In the genomic region with DNA sequence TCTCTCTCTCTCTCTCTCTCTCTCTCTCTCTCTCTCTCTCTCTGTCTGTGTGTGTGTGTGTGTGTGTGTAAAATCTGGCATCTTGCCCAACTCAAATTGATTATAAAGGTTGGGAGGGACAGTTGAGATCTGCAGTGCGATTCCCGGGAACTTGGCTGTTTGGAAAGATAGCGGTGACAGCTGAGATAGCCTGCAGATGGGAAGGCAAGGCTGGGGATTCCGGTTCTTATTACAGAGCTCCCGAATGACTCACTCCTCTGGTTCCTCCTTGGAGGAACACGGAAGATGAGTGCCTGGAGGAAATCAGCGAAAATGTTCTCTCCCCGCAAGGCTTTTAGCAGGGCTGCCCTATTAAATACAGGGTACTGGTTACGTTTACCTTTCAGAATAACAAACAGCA, we compare ENCODE assay signal across 11 mouse cellular contexts.
A peak's percentile ranks its signal among the peaks of the same experiment; 100 is the strongest.
DNase-seq lines count a peak whose midpoint lies in the region; ATAC-seq lines count a peak whose summit lies in the region.
"Had no signal": no experiment of that assay in that cellular context is flagged by ENCODE, and none has a peak within 500 bp of the region (broad histone marks: within the 10 kb centered on the region; RNA-seq: fewer than 3 reads in every experiment).

No protein-coding gene starts in this region.

- H3K36me3 ChIP-seq in hindbrain, embryonic 15.5 days = no peaks in the 10 kb centered on the region
- H3K36me3 ChIP-seq in hindbrain, embryonic 12.5 days = no peaks in the 10 kb centered on the region
- H3K36me3 ChIP-seq in liver, embryonic 11.5 days (ENCODE audit: control insufficient read depth, insufficient read depth, low read length) = no peaks in the 10 kb centered on the region
- no peaks in the 10 kb centered on the region for H3K36me3 ChIP-seq in hindbrain, embryonic 11.5 days (ENCODE audit: control insufficient read depth, insufficient read depth, low read length)

- ATAC-seq in hindbrain, embryonic 15.5 days (ENCODE audit: low FRiP score, low read depth) = no peak
- no peak for ATAC-seq in hindbrain, embryonic 12.5 days (ENCODE audit: low FRiP score)
- ATAC-seq in liver, embryonic 11.5 days (replicated peaks; ENCODE audit: low FRiP score) = no peak; the same call in 1 of the 2 replicates
- ATAC-seq in frontal cortex, adult (ENCODE audit: low TSS enrichment) = peak; percentile 99
- no peak for ATAC-seq in erythroblast, adult 5-6 weeks (replicated peaks; ENCODE audit: low FRiP score, poor library complexity, severe bottlenecking)
- no peak for ATAC-seq in hindbrain, embryonic 11.5 days (ENCODE audit: low FRiP score)
- ATAC-seq: inflammation-experienced regulatory T-cells, adult 6 months had no signal

- intact Hi-C loops in heart, postnatal 10 days (cut with DNase I) = no loop called here

- 0 out of 2 replicates have a peak, but pooled peaks cover 3% of the 10 kb centered on the region for H3K4me1 ChIP-seq in hindbrain, embryonic 15.5 days (replicated peaks)
- no peaks in the 10 kb centered on the region for H3K4me1 ChIP-seq in hindbrain, embryonic 12.5 days
- no peaks in the 10 kb centered on the region for H3K4me1 ChIP-seq in liver, embryonic 11.5 days (replicated peaks; ENCODE audit: control insufficient read depth, insufficient read depth, low read length)
- H3K4me1 ChIP-seq in hindbrain, embryonic 11.5 days (replicated peaks; ENCODE audit: control insufficient read depth, insufficient read depth, low read length) = no peaks in the 10 kb centered on the region

- no peak overlapping the region for H3K4me3 ChIP-seq in hindbrain, embryonic 15.5 days
- H3K4me3 ChIP-seq in hindbrain, embryonic 12.5 days = no peak overlapping the region
- no peak overlapping the region for H3K4me3 ChIP-seq in liver, embryonic 11.5 days (ENCODE audit: low read depth, low read length)
- no peak overlapping the region for H3K4me3 ChIP-seq in hindbrain, embryonic 11.5 days (ENCODE audit: low read depth, low read length)
- H3K4me3 ChIP-seq: myocyte had no signal

- no peak overlapping the region for H3K27ac ChIP-seq in hindbrain, embryonic 15.5 days (replicated peaks)
- H3K27ac ChIP-seq in hindbrain, embryonic 12.5 days = no peak overlapping the region
- H3K27ac ChIP-seq in liver, embryonic 11.5 days (ENCODE audit: low read depth, low read length) = no peak overlapping the region
- no peak overlapping the region for H3K27ac ChIP-seq in hindbrain, embryonic 11.5 days (ENCODE audit: low read depth, low read length)

- no peaks in the 10 kb centered on the region for H3K27me3 ChIP-seq in hindbrain, embryonic 15.5 days
- H3K27me3 ChIP-seq in hindbrain, embryonic 12.5 days = peaks cover 5% of the 10 kb centered on the region; the same call in 1 of the 2 replicates
- H3K27me3 ChIP-seq in liver, embryonic 11.5 days (replicated peaks; ENCODE audit: control insufficient read depth, insufficient read depth, low read length) = no peaks in the 10 kb centered on the region
- no peaks in the 10 kb centered on the region for H3K27me3 ChIP-seq in hindbrain, embryonic 11.5 days (ENCODE audit: control insufficient read depth, insufficient read depth, low read length)

- H3K4me2 ChIP-seq in hindbrain, embryonic 15.5 days = peak overlapping the region; percentile 13; the same call in 1 of the 2 replicates
- H3K4me2 ChIP-seq in hindbrain, embryonic 12.5 days (replicated peaks) = no peak overlapping the region
- no peak overlapping the region for H3K4me2 ChIP-seq in liver, embryonic 11.5 days
- H3K4me2 ChIP-seq in hindbrain, embryonic 11.5 days (replicated peaks; ENCODE audit: low read depth, low read length) = no peak overlapping the region

- peak; percentile 2 for DNase-seq in liver
- DNase-seq in liver, embryonic 11.5 days (ENCODE audit: low spot score) = no peak
- peak; percentile 5 to 6 for DNase-seq in heart, postnatal 10 days
- no peak for DNase-seq in hindbrain, embryonic 11.5 days (ENCODE audit: low spot score)
- DNase-seq: adrenal gland, postnatal 36 days had no signal

- H3K9ac ChIP-seq in hindbrain, embryonic 15.5 days = no peak overlapping the region
- no peak overlapping the region for H3K9ac ChIP-seq in hindbrain, embryonic 12.5 days
- H3K9ac ChIP-seq in liver, embryonic 11.5 days (ENCODE audit: low read depth, low read length) = no peak overlapping the region
- H3K9ac ChIP-seq in hindbrain, embryonic 11.5 days (ENCODE audit: low read depth, low read length) = no peak overlapping the region

- WGBS in hindbrain, embryonic 15.5 days = 53% methylated on average over 9 of the region's 9 CpGs
- 64% methylated on average over 9 of the region's 9 CpGs for WGBS in hindbrain, embryonic 12.5 days
- 52% methylated on average over 9 of the region's 9 CpGs for WGBS in liver, embryonic 11.5 days
- 76% methylated on average over 9 of the region's 9 CpGs for WGBS in hindbrain, embryonic 11.5 days

- H3K9me3 ChIP-seq in hindbrain, embryonic 15.5 days = no peaks in the 10 kb centered on the region
- H3K9me3 ChIP-seq in hindbrain, embryonic 12.5 days (replicated peaks) = no peaks in the 10 kb centered on the region
- H3K9me3 ChIP-seq in liver, embryonic 11.5 days (ENCODE audit: control insufficient read depth, low read length) = no peaks in the 10 kb centered on the region
- no peaks in the 10 kb centered on the region for H3K9me3 ChIP-seq in hindbrain, embryonic 11.5 days (ENCODE audit: control insufficient read depth, low read length)

Comparison
In these comparisons a context has a peak if more than half of its experiments do, and no peak if none do; other contexts are left out.
1. DNase-seq: peak in liver (single experiment) and heart, postnatal 10 days (2 of 2); none in liver, embryonic 11.5 days (single experiment) and hindbrain, embryonic 11.5 days (single experiment).